Mouse (Mus musculus): Measurements from ENCODE around the gene Runx3.

Gene Runx3

GRCm38 (mm10) chr4:135226008-135226667 is 105.7 kb downstream of the Runx3 start:
- DNase-seq = peak; percentile 7

Data from kidney, postnatal 10 days (tissue).